Mouse (Mus musculus): ENCODE results near the gene Commd1.

GRCm38 (mm10) chr11:22867691-22868090 is 114.5 kb downstream of the Commd1 start:
- TF ChIP-seq CTCF (IDR thresholded peaks at IDR 0.05) = no peak
- no peak for TF ChIP-seq EP300 (IDR thresholded peaks at IDR 0.05; ENCODE audit: insufficient read depth, low read depth, low read length)
